Mouse (Mus musculus) layer of hippocampus, postnatal 10 days (tissue): ENCODE data around the gene Agrp. TPM values are rescaled to one million over a fixed set of nuclear protein-coding genes. Genes with fewer than 3 reads are reported as not detected.
A peak's percentile ranks its signal among the peaks of the same experiment; 100 is the strongest.
"Not testable (repeated sequence)": the region's sequence is repeated elsewhere in the genome, so short reads cannot be mapped to it uniquely, and the experiment has no call there.

ENCODE experiments used
- DNase-seq, 2 experiments: peaks; one replicate each; pipeline ENCODE4 v3.0.0; 2021; ENCODE audit warnings: low spot score in 2 of 2
- total RNA-seq, 2 experiments: library from RNA; stranded (reverse); gene quantifications; 2 replicates each; pipeline ENCODE4 v1.2.3; 2021

Gene Agrp
- total RNA-seq, 2 experiments from 2014 or later, result not detected

GRCm38 (mm10) chr8:105602540-105602939 lies 34.7 kb downstream of the Agrp start:
- not testable (repeated sequence) for DNase-seq

- no peak for DNase-seq
Observed at GRCm38 (mm10) chr8:105601301-105601700, 35.9 kb downstream of the Agrp start.

GRCm38 (mm10) chr8:105598777-105599176 lies 38.4 kb downstream of the Agrp start:
- DNase-seq, result no peak

GRCm38 (mm10) chr8:105596362-105597034 lies 40.7 kb downstream of the Agrp start:
- peak; percentile 50 to 67 for DNase-seq

GRCm38 (mm10) chr8:105594451-105595242 lies 42.5 kb downstream of the Agrp start:
- DNase-seq, result no peak

GRCm38 (mm10) chr8:105593859-105594258 lies 43.3 kb downstream of the Agrp start:
- no peak for DNase-seq

- DNase-seq, result no peak
Observed at GRCm38 (mm10) chr8:105592431-105592830, 44.8 kb downstream of the Agrp start.

- DNase-seq, result no peak
Observed at GRCm38 (mm10) chr8:105579719-105580118, 57.5 kb downstream of the Agrp start.

GRCm38 (mm10) chr8:105575538-105575937 lies 61.7 kb downstream of the Agrp start:
- no peak for DNase-seq

- no peak for DNase-seq
Observed at GRCm38 (mm10) chr8:105574741-105575140, 62.5 kb downstream of the Agrp start.

- peak in 1 of 2 experiments; percentile 19 for DNase-seq
Observed at GRCm38 (mm10) chr8:105573427-105573826, 63.8 kb downstream of the Agrp start.

- DNase-seq, result no peak
Observed at GRCm38 (mm10) chr8:105571810-105572209, 65.4 kb downstream of the Agrp start.

- no peak for DNase-seq
Observed at GRCm38 (mm10) chr8:105566703-105567595, 70.2 kb downstream of the Agrp start.

GRCm38 (mm10) chr8:105565952-105566702 lies 71.1 kb downstream of the Agrp start, which contains the start of gene Atp6v0d1:
Gene Atp6v0d1 (minus strand): TSS chr8:105566047.
- DNase-seq, result peak; percentile 98 to 99

- peak; percentile 60 to 69 for DNase-seq
Observed at GRCm38 (mm10) chr8:105565401-105565881, 71.8 kb downstream of the Agrp start.

GRCm38 (mm10) chr8:105564573-105565229 lies 72.5 kb downstream of the Agrp start:
- DNase-seq, result not testable (repeated sequence)

GRCm38 (mm10) chr8:105563871-105564270 lies 73.3 kb downstream of the Agrp start:
- DNase-seq, result no peak

- no peak for DNase-seq
Observed at GRCm38 (mm10) chr8:105562863-105563262, 74.3 kb downstream of the Agrp start.

- no peak for DNase-seq
Observed at GRCm38 (mm10) chr8:105555230-105555629, 82.0 kb downstream of the Agrp start.

GRCm38 (mm10) chr8:105554087-105554486 lies 83.1 kb downstream of the Agrp start:
- DNase-seq, result peak; percentile 50 to 71
